Mouse (Mus musculus) inflammation-experienced regulatory T-cells, adult 6 months (primary cell): ENCODE data around the gene Prss58. TPM values are rescaled to one million over a fixed set of nuclear protein-coding genes. Genes with fewer than 3 reads are reported as not detected.

Source experiments
- ATAC-seq: one replicate; pipeline ENCODE4 v1.8.0; 2017
- polyA plus RNA-seq, 3 experiments: library from polyadenylated mRNA; unstranded; fragments of 100-300 nt; shearing (Covaris generic); gene quantifications; one replicate each; pipeline ENCODE4 v1.2.1; 2017

Prss58 gene
- polyA plus RNA-seq, result not detected

- no peak for ATAC-seq
Measured at GRCm38 (mm10) chr6:40900287-40900686, at the start of gene Prss58. Gene Prss58 (minus strand): TSS chr6:40900387.

- no peak for ATAC-seq
Measured at GRCm38 (mm10) chr6:40940457-40940856, 40.3 kb upstream of the Prss58 start, which contains the start of gene 1700074P13Rik. Gene 1700074P13Rik (minus strand): TSS chr6:40940557.

- no peak for ATAC-seq
Measured at GRCm38 (mm10) chr6:40919954-40920353, 19.8 kb upstream of the Prss58 start.

- no peak for ATAC-seq
Measured at GRCm38 (mm10) chr6:40894716-40895115, 5.5 kb downstream of the Prss58 start.

- ATAC-seq, result peak; percentile 43
Measured at GRCm38 (mm10) chr6:40893577-40893976, 6.6 kb downstream of the Prss58 start.

GRCm38 (mm10) chr6:40891754-40892153 is 8.4 kb downstream of the Prss58 start:
- ATAC-seq, result peak; percentile 8

GRCm38 (mm10) chr6:40890973-40891372 is 9.2 kb downstream of the Prss58 start:
- peak; percentile 84 for ATAC-seq

- no peak for ATAC-seq
Measured at GRCm38 (mm10) chr6:40887394-40887793, 12.8 kb downstream of the Prss58 start, which contains the start of gene Moxd2. Gene Moxd2 (minus strand): TSS chr6:40887494.

GRCm38 (mm10) chr6:40845283-40845682 is 54.9 kb downstream of the Prss58 start:
- peak; percentile 63 for ATAC-seq

Other genes with a start within 250 kb of the Prss58 start
- gene Moxd2, start 12.9 kb downstream of the Prss58 start, polyA plus RNA-seq, result under 1 TPM; 0.50 to 0.71 (median 0.66) TPM
- gene 1700074P13Rik, start 40.2 kb upstream of the Prss58 start, polyA plus RNA-seq, result not detected
- gene Gm4744, start 51.5 kb upstream of the Prss58 start, polyA plus RNA-seq, result not detected
- not detected for gene 1810009J06Rik, start 64.4 kb upstream of the Prss58 start, polyA plus RNA-seq
- gene Gm2663, start 99.1 kb upstream of the Prss58 start, polyA plus RNA-seq, result 1 to 10 TPM in 2 of 3 experiments, under 1 TPM in 1; 0.75 to 5.1 (median 3.6) TPM
- under 1 TPM; 0.26 to 0.33 (median 0.31) TPM for gene 2210010C04Rik, start 135.1 kb upstream of the Prss58 start, polyA plus RNA-seq